Mouse (Mus musculus): ENCODE measurements around the gene Coro2a.

DNA sequence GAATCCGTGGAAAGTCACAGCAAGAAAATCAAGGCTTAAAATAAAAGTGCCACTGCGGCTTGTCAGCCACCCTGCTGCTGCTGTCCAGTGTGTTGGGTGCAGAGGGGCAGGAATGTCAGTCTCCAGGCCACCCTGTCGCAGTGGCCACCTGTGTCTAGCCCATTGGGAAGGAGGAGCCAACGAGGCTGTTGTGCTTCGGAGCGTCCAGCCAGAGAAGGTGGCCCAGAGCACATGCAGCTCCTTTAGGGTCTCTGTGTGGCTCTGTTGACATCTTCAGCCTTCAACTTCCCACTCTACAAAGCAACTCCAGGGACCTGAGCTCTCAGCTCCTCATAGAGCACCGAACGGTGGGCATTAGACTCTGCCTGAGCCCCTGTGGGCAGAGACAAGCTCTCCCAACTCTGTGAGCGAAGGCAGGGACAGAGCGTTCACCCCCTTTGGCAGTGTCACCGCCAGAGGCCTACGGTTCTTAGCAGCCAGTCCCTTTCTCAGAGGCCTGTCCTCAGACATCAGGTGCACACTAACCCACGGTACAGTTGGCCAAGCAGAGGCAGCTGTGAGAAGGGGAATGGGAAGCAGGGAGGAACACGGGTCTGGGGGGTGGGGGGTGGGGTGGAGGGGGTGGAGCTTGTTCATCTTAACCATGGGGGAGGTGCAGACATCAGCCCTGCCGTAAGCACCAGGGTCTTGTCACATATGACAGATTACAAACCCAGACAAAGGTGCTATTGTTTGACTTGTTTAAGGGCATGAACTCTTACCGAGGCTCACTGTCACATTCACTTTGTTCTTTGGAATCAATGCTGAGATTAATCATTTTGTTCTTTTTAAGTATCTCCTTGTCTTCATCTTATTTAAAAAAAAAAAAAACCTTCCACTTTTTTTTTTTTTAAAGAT is 99.1 kb downstream of the Coro2a start:
- TF ChIP-seq CTCF (IDR thresholded peaks at IDR 0.05; ENCODE audit: low read depth), result no peak
- no peak for TF ChIP-seq EP300 (IDR thresholded peaks at IDR 0.05; ENCODE audit: low read depth)
